Mouse (Mus musculus): Measurements from ENCODE around the gene Tmem167b. TPM values are rescaled to one million over a fixed set of nuclear protein-coding genes. Genes with fewer than 3 reads are reported as not detected.

Tmem167b gene
- total RNA-seq (2014; rRNA removed; ENCODE audit: low replicate concordance) (22.4 and 34.6 TPM in 2 replicates), polyA plus RNA-seq (2015; fragmentation: Nextera tagmentation; extraction: Ambion mirVana) (25.4 and 25.8 TPM in 2 replicates)

GRCm38 (mm10) chr3:108562133-108562730 lies at the start of gene Tmem167b:
Gene Tmem167b, minus strand, starts transcription at chr3:108562466.
- H3K4me3 ChIP-seq (ENCODE audit: low read depth, low read length) = peak within 1 kb of the TSS; percentile 96
- H3K27ac ChIP-seq (ENCODE audit: low read depth) = peak within 1 kb of the TSS; percentile 90
- peak within 1 kb of the TSS; percentile 91 for H3K9ac ChIP-seq (replicated peaks; ENCODE audit: low read depth, low read length)
- H3K27me3 ChIP-seq (ENCODE audit: control insufficient read depth, insufficient read depth, low read length) = no peaks in the 10 kb centered on the region
- ATAC-seq (ENCODE audit: insufficient read depth, low read depth) = peak; percentile 97
- DNase-seq (ENCODE audit: low spot score) = peak; percentile 99
- under 1% methylated on average over 42 of the region's 45 CpGs for WGBS
- no peaks in the 10 kb centered on the region for H3K9me3 ChIP-seq (replicated peaks; ENCODE audit: control insufficient read depth, low read length)
- H3K36me3 ChIP-seq (replicated peaks; ENCODE audit: control insufficient read depth, insufficient read depth, low read length) = peaks cover 30% of the 10 kb centered on the region
- H3K4me1 ChIP-seq (ENCODE audit: control insufficient read depth, insufficient read depth) = no peaks in the 10 kb centered on the region
- H3K4me2 ChIP-seq (ENCODE audit: low read depth, low read length) = peak within 1 kb of the TSS; percentile 83
- TF ChIP-seq CTCF (IDR thresholded peaks at IDR 0.05; ENCODE audit: low read depth) (peak; percentile 4; the same call in 1 of the 2 replicates), EP300 (IDR thresholded peaks at IDR 0.05; ENCODE audit: low read depth) (no peak)

- H3K4me2 ChIP-seq (ENCODE audit: low read depth, low read length) = no peak overlapping the region
- DNase-seq (ENCODE audit: low spot score) = no peak
- H3K36me3 ChIP-seq (replicated peaks; ENCODE audit: control insufficient read depth, insufficient read depth, low read length) = 0 out of 2 replicates have a peak, but pooled peaks cover 5% of the 10 kb centered on the region
- 37% methylated on average over 3 of the region's 3 CpGs for WGBS
- no peak overlapping the region for H3K4me3 ChIP-seq (ENCODE audit: low read depth, low read length)
- no peaks in the 10 kb centered on the region for H3K9me3 ChIP-seq (replicated peaks; ENCODE audit: control insufficient read depth, low read length)
- H3K9ac ChIP-seq (replicated peaks; ENCODE audit: low read depth, low read length) = no peak overlapping the region
- H3K27ac ChIP-seq (ENCODE audit: low read depth) = no peak overlapping the region
- TF ChIP-seq EP300 (IDR thresholded peaks at IDR 0.05; ENCODE audit: low read depth) (no peak), CTCF (IDR thresholded peaks at IDR 0.05; ENCODE audit: low read depth) (no peak)
- ATAC-seq (ENCODE audit: insufficient read depth, low read depth) = no peak
- H3K4me1 ChIP-seq (ENCODE audit: control insufficient read depth, insufficient read depth) = no peaks in the 10 kb centered on the region
- H3K27me3 ChIP-seq (ENCODE audit: control insufficient read depth, insufficient read depth, low read length) = no peaks in the 10 kb centered on the region
These were observed 46.6 kb upstream of the Tmem167b start for GRCm38 (mm10) chr3:108608906-108609305.

- peak overlapping the region; percentile 99 for H3K4me3 ChIP-seq (ENCODE audit: low read depth, low read length)
- TF ChIP-seq EP300 (IDR thresholded peaks at IDR 0.05; ENCODE audit: low read depth) (no peak), CTCF (IDR thresholded peaks at IDR 0.05; ENCODE audit: low read depth) (no peak)
- H3K27ac ChIP-seq (ENCODE audit: low read depth) = peak overlapping the region; percentile 72
- H3K36me3 ChIP-seq (replicated peaks; ENCODE audit: control insufficient read depth, insufficient read depth, low read length) = no peaks in the 10 kb centered on the region
- H3K9ac ChIP-seq (replicated peaks; ENCODE audit: low read depth, low read length) = peak overlapping the region; percentile 80
- H3K27me3 ChIP-seq (ENCODE audit: control insufficient read depth, insufficient read depth, low read length) = no peaks in the 10 kb centered on the region
- under 1% methylated on average over 60 of the region's 61 CpGs for WGBS
- DNase-seq (ENCODE audit: low spot score) (no peak), ATAC-seq (ENCODE audit: insufficient read depth, low read depth) (peak; percentile 22)
- peak overlapping the region; percentile 100 for H3K4me2 ChIP-seq (ENCODE audit: low read depth, low read length)
- no peaks in the 10 kb centered on the region for H3K9me3 ChIP-seq (replicated peaks; ENCODE audit: control insufficient read depth, low read length)
- H3K4me1 ChIP-seq (ENCODE audit: control insufficient read depth, insufficient read depth) = peaks cover 4% of the 10 kb centered on the region; the same call in 1 of the 2 replicates
These were observed 29.6 kb upstream of the Tmem167b start for GRCm38 (mm10) chr3:108591530-108592522.

- peak; percentile 94 for DNase-seq (ENCODE audit: low spot score)
These were observed 28.7 kb upstream of the Tmem167b start, which contains the start of gene Wdr47 for GRCm38 (mm10) chr3:108590786-108591529. Gene Wdr47, plus strand, starts transcription at chr3:108591279.

GRCm38 (mm10) chr3:108588446-108588845 lies 26.2 kb upstream of the Tmem167b start:
- Histone ChIP-seq H3K4me1 (ENCODE audit: control insufficient read depth, insufficient read depth) (peaks cover 4% of the 10 kb centered on the region; the same call in 1 of the 2 replicates), H3K4me2 (ENCODE audit: low read depth, low read length) (no peak overlapping the region), H3K4me3 (ENCODE audit: low read depth, low read length) (no peak overlapping the region), H3K9me3 (replicated peaks; ENCODE audit: control insufficient read depth, low read length) (no peaks in the 10 kb centered on the region), H3K36me3 (replicated peaks; ENCODE audit: control insufficient read depth, insufficient read depth, low read length) (no peaks in the 10 kb centered on the region), H3K27ac (ENCODE audit: low read depth) (no peak overlapping the region), H3K27me3 (ENCODE audit: control insufficient read depth, insufficient read depth, low read length) (no peaks in the 10 kb centered on the region), H3K9ac (replicated peaks; ENCODE audit: low read depth, low read length) (no peak overlapping the region)
- no peak for DNase-seq (ENCODE audit: low spot score)
- no peak for ATAC-seq (ENCODE audit: insufficient read depth, low read depth)
- WGBS = 40% methylated on average over 2 of the region's 2 CpGs
- TF ChIP-seq EP300 (IDR thresholded peaks at IDR 0.05; ENCODE audit: low read depth) (no peak), CTCF (IDR thresholded peaks at IDR 0.05; ENCODE audit: low read depth) (no peak)

More at GRCm38 (mm10) chr3:108590786-108591529, 28.7 kb upstream of the Tmem167b start, which contains the start of gene Wdr47:
- peak; percentile 100 for ATAC-seq (ENCODE audit: insufficient read depth, low read depth)
- peak within 1 kb of the TSS; percentile 72 for H3K27ac ChIP-seq (ENCODE audit: low read depth)
- peak within 1 kb of the TSS; percentile 100 for H3K4me2 ChIP-seq (ENCODE audit: low read depth, low read length)
- WGBS = 4% methylated on average over 44 of the region's 44 CpGs
- H3K9ac ChIP-seq (replicated peaks; ENCODE audit: low read depth, low read length) = peak within 1 kb of the TSS; percentile 80
- H3K36me3 ChIP-seq (replicated peaks; ENCODE audit: control insufficient read depth, insufficient read depth, low read length) = no peaks in the 10 kb centered on the region
- no peaks in the 10 kb centered on the region for H3K9me3 ChIP-seq (replicated peaks; ENCODE audit: control insufficient read depth, low read length)
- TF ChIP-seq CTCF (IDR thresholded peaks at IDR 0.05; ENCODE audit: low read depth) = no peak
- TF ChIP-seq EP300 (IDR thresholded peaks at IDR 0.05; ENCODE audit: low read depth) = no peak
- peaks cover 4% of the 10 kb centered on the region; the same call in 1 of the 2 replicates for H3K4me1 ChIP-seq (ENCODE audit: control insufficient read depth, insufficient read depth)
- H3K4me3 ChIP-seq (ENCODE audit: low read depth, low read length) = peak within 1 kb of the TSS; percentile 99
- no peaks in the 10 kb centered on the region for H3K27me3 ChIP-seq (ENCODE audit: control insufficient read depth, insufficient read depth, low read length)
